Comparison of ENCODE assay signal across 14 mouse cellular contexts in the genomic region with DNA sequence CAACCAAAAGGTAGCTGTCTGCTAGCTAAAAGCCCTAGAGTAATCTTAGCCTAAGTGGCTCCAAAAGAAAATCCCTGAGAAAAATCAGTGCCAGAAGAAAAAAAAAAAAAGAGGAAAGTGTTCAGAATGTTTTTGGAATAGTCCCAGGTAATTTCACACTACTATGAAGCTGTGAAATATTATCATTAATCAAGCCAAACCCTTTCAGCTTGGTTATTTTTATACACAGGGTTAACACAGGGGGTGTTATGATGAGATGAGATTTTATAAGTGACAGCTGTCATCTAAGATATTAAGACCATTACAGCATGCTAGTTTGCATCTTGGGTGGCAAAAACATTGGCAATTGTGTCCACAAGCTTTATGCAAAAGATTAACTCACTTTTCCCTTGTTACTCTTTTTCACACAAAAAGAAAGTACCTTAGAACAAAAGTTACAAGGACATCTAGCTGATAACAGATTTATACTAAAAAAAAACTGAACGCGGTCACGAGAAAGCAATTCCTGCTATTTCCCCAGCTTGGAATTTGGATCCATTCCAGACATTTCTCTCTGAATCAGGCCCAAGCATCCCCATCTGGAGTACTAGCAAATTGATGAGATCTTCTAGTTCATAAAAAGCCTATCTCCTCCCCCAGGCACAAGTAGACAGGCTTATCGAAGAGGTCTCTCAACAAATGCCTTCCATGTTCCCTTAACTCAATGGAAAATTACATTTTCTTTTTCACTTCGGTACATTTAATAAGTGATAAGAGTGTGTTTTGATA.
DNase-seq lines count a peak whose midpoint lies in the region; ATAC-seq and TF ChIP-seq lines count a peak whose summit lies in the region.
"Had no signal": no experiment of that assay in that cellular context is flagged by ENCODE, and none has a peak within 500 bp of the region (broad histone marks: within the 10 kb centered on the region; RNA-seq: fewer than 3 reads in every experiment).

No protein-coding gene starts in this region.

- no peak overlapping the region for H3K4me2 ChIP-seq in embryonic facial prominence, embryonic 14.5 days (ENCODE audit: low read depth, low read length)
- no peak overlapping the region for H3K4me2 ChIP-seq in liver, embryonic 11.5 days
- H3K4me2 ChIP-seq: embryonic facial prominence, embryonic 15.5 days; intestine, embryonic 15.5 days; lung, embryonic 15.5 days had no signal

- H3K9ac ChIP-seq in embryonic facial prominence, embryonic 14.5 days (ENCODE audit: low read depth, low read length) = no peak overlapping the region
- H3K9ac ChIP-seq in liver, embryonic 11.5 days (ENCODE audit: low read depth, low read length) = no peak overlapping the region
- H3K9ac ChIP-seq: embryonic facial prominence, embryonic 15.5 days; intestine, embryonic 15.5 days; lung, embryonic 15.5 days had no signal

- no peaks in the 10 kb centered on the region for H3K9me3 ChIP-seq in embryonic facial prominence, embryonic 14.5 days (ENCODE audit: control insufficient read depth, low read length)
- no peaks in the 10 kb centered on the region for H3K9me3 ChIP-seq in embryonic facial prominence, embryonic 10.5 days
- H3K9me3 ChIP-seq in liver, embryonic 11.5 days (ENCODE audit: control insufficient read depth, low read length) = no peaks in the 10 kb centered on the region
- H3K9me3 ChIP-seq: embryonic facial prominence, embryonic 15.5 days; intestine, embryonic 15.5 days; lung, embryonic 15.5 days had no signal

- peak; percentile 79 for DNase-seq in embryonic facial prominence, embryonic 14.5 days (ENCODE audit: low spot score)
- DNase-seq in embryonic facial prominence, embryonic 10.5 days (ENCODE audit: low spot score) = no peak
- DNase-seq in kidney, adult 2 months = peak; percentile 1
- no peak for DNase-seq in kidney, postnatal 25 days
- DNase-seq in Muller cell, postnatal 12 days (ENCODE audit: inconsistent ontology term) = peak; percentile 84
- DNase-seq in layer of hippocampus, adult 9-10 months (ENCODE audit: low spot score) = peak; percentile 36
- no peak for DNase-seq in liver, embryonic 11.5 days (ENCODE audit: low spot score)
- DNase-seq in spleen, postnatal 36 days (ENCODE audit: low spot score in 2 of 2) = no peak
- DNase-seq: adrenal gland, adult 8-10 months; gastrocnemius, postnatal 10 days; thymus, adult 2 months had no signal

- H3K4me1 ChIP-seq in embryonic facial prominence, embryonic 14.5 days (ENCODE audit: control insufficient read depth, insufficient read depth, low read length) = no peaks in the 10 kb centered on the region
- no peaks in the 10 kb centered on the region for H3K4me1 ChIP-seq in embryonic facial prominence, embryonic 10.5 days
- H3K4me1 ChIP-seq in kidney, adult 2 months (ENCODE audit: control insufficient read depth, insufficient read depth, low read length) = no peaks in the 10 kb centered on the region
- H3K4me1 ChIP-seq in liver, embryonic 11.5 days (replicated peaks; ENCODE audit: control insufficient read depth, insufficient read depth, low read length) = no peaks in the 10 kb centered on the region
- H3K4me1 ChIP-seq: embryonic facial prominence, embryonic 15.5 days; intestine, embryonic 15.5 days; lung, embryonic 15.5 days had no signal

- H3K27me3 ChIP-seq in embryonic facial prominence, embryonic 14.5 days (replicated peaks; ENCODE audit: control insufficient read depth, insufficient read depth, low read length) = no peaks in the 10 kb centered on the region
- no peaks in the 10 kb centered on the region for H3K27me3 ChIP-seq in embryonic facial prominence, embryonic 10.5 days (replicated peaks; ENCODE audit: low read depth, poor library complexity, severe bottlenecking)
- H3K27me3 ChIP-seq in kidney, adult 2 months (replicated peaks; ENCODE audit: control insufficient read depth, insufficient read depth, low read length) = no peaks in the 10 kb centered on the region
- H3K27me3 ChIP-seq in liver, embryonic 11.5 days (replicated peaks; ENCODE audit: control insufficient read depth, insufficient read depth, low read length) = no peaks in the 10 kb centered on the region
- H3K27me3 ChIP-seq: embryonic facial prominence, embryonic 15.5 days; intestine, embryonic 15.5 days; lung, embryonic 15.5 days had no signal

- WGBS in embryonic facial prominence, embryonic 14.5 days = 48% methylated on average over 5 of the region's 5 CpGs
- 88% methylated on average over 5 of the region's 5 CpGs for WGBS in embryonic facial prominence, embryonic 10.5 days
- 66% methylated on average over 5 of the region's 5 CpGs for WGBS in kidney, adult 2 months
- WGBS in liver, embryonic 11.5 days = 83% methylated on average over 5 of the region's 5 CpGs

- H3K27ac ChIP-seq in embryonic facial prominence, embryonic 14.5 days (replicated peaks; ENCODE audit: low read depth, low read length) = no peak overlapping the region
- H3K27ac ChIP-seq in embryonic facial prominence, embryonic 10.5 days (replicated peaks) = no peak overlapping the region
- no peak overlapping the region for H3K27ac ChIP-seq in kidney, adult 2 months (ENCODE audit: insufficient read depth, low read depth, low read length)
- no peak overlapping the region for H3K27ac ChIP-seq in liver, embryonic 11.5 days (ENCODE audit: low read depth, low read length)
- H3K27ac ChIP-seq: embryonic facial prominence, embryonic 15.5 days; intestine, embryonic 15.5 days; lung, embryonic 15.5 days had no signal

- no peak overlapping the region for H3K4me3 ChIP-seq in embryonic facial prominence, embryonic 14.5 days (ENCODE audit: low read depth, low read length)
- no peak overlapping the region for H3K4me3 ChIP-seq in embryonic facial prominence, embryonic 10.5 days
- no peak overlapping the region for H3K4me3 ChIP-seq in kidney, adult 2 months (ENCODE audit: insufficient read depth, low read depth, low read length)
- H3K4me3 ChIP-seq in liver, embryonic 11.5 days (ENCODE audit: low read depth, low read length) = no peak overlapping the region
- H3K4me3 ChIP-seq: embryonic facial prominence, embryonic 15.5 days; intestine, embryonic 15.5 days; lung, embryonic 15.5 days had no signal

- no peak for TF ChIP-seq CTCF in kidney, adult 2 months (conservative IDR thresholded peaks at IDR 0.05; ENCODE audit: insufficient read depth, insufficient read length, low read depth, low read length)

- H3K36me3 ChIP-seq in embryonic facial prominence, embryonic 14.5 days (ENCODE audit: control insufficient read depth, insufficient read depth, low read length) = no peaks in the 10 kb centered on the region
- H3K36me3 ChIP-seq in embryonic facial prominence, embryonic 10.5 days (replicated peaks) = no peaks in the 10 kb centered on the region
- H3K36me3 ChIP-seq in kidney, adult 2 months (ENCODE audit: control insufficient read depth, insufficient read depth, low read length) = no peaks in the 10 kb centered on the region
- no peaks in the 10 kb centered on the region for H3K36me3 ChIP-seq in liver, embryonic 11.5 days (ENCODE audit: control insufficient read depth, insufficient read depth, low read length)
- H3K36me3 ChIP-seq: embryonic facial prominence, embryonic 15.5 days; intestine, embryonic 15.5 days; lung, embryonic 15.5 days had no signal

- TF ChIP-seq POLR2A in kidney, adult 2 months (IDR thresholded peaks at IDR 0.05; ENCODE audit: low read depth, low read length) = no peak

- no peak for ATAC-seq in embryonic facial prominence, embryonic 14.5 days (ENCODE audit: low read depth)
- ATAC-seq in liver, embryonic 11.5 days (replicated peaks; ENCODE audit: low FRiP score) = no peak
- ATAC-seq: intestine, embryonic 15.5 days had no signal

Comparison
In these comparisons a context has a peak if more than half of its experiments do, and no peak if none do; other contexts are left out.
1. DNase-seq: peak in embryonic facial prominence, embryonic 14.5 days (single experiment), kidney, adult 2 months (single experiment), Muller cell, postnatal 12 days (single experiment) and layer of hippocampus, adult 9-10 months (single experiment); none in embryonic facial prominence, embryonic 10.5 days (single experiment), kidney, postnatal 25 days (0 of 2), liver, embryonic 11.5 days (single experiment) and spleen, postnatal 36 days (0 of 2).